Mouse (Mus musculus) kidney, postnatal 4 days (tissue): ENCODE measurements around the gene Hist2h2aa2.
A peak's percentile ranks its signal among the peaks of the same experiment; 100 is the strongest.

Experiments used
- DNase-seq, 2 experiments: peaks; one replicate each; pipeline ENCODE4 v3.0.0; 2021; ENCODE audit warnings: mixed read lengths in 2 of 2

Hist2h2aa2 gene

GRCm38 (mm10) chr3:96196437-96197128, 43.5 kb downstream of the Hist2h2aa2 start:
- no peak for DNase-seq

- peak in 1 of 2 experiments; percentile 26 for DNase-seq
These were observed 44.3 kb downstream of the Hist2h2aa2 start for GRCm38 (mm10) chr3:96195616-96196313.

- no peak for DNase-seq
These were observed 45.1 kb downstream of the Hist2h2aa2 start for GRCm38 (mm10) chr3:96194966-96195365.

- DNase-seq: no peak
These were observed 47.1 kb downstream of the Hist2h2aa2 start for GRCm38 (mm10) chr3:96192977-96193376.
